Mouse (Mus musculus) heart, postnatal 25 days (tissue): ENCODE data around the gene Uqcr10. TPM values are rescaled to one million over a fixed set of nuclear protein-coding genes. Genes with fewer than 3 reads are reported as not detected.
"Not testable (repeated sequence)": the region's sequence is repeated elsewhere in the genome, so short reads cannot be mapped to it uniquely, and the experiment has no call there.

Experiments
- DNase-seq: peaks from one replicate; pipeline ENCODE4 v3.0.0; 2022; ENCODE audit warnings: low spot score
- intact Hi-C: fragments of 180-260 bp; cut with DNase I; formaldehyde crosslinking; loops from one replicate; pipeline ENCODE4 v1.15.1; 2025
- total RNA-seq, 2 experiments: library from RNA; stranded (reverse); gene quantifications; 2 replicates each; pipeline ENCODE4 v1.2.3; 2021

The Uqcr10 gene
- total RNA-seq, 2 experiments from 2014 or later, result 1,536 to 1,541 TPM

DNA sequence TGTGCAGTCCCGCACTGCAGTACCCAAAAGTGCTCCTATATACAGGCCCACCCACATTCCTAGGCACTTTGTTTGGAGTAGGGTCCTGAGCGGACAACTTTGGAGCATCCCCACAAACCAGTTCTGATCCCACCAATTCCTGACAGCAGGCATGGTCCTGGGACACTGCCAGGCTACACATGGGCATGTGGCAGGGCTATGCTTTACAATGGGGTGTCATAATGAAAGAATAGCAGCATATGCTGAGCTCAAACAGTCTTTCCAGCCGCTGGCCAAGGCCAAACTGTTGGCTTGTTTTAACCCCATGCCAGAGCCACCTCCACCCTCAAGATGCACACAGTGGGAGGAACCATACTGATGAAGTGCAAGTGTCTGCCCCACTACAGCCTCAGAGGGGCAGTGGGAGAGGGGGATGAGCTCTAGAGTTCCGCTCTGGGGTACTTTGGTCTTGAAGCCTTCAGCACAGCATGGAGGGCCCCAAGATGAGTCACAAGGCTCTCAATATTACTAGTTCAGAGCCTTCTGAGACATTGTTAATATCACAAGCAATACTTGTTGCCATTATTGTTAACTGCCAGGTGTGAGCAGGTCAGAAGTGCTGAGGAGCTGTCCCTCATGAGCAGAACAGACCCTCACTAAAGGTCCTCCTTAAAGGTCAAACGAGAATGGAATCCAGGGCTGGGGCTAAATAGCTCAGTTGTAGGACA lies 12.5 kb upstream of the Uqcr10 start:
- intact Hi-C loops, result no loop called here
- no peak for DNase-seq

DNA sequence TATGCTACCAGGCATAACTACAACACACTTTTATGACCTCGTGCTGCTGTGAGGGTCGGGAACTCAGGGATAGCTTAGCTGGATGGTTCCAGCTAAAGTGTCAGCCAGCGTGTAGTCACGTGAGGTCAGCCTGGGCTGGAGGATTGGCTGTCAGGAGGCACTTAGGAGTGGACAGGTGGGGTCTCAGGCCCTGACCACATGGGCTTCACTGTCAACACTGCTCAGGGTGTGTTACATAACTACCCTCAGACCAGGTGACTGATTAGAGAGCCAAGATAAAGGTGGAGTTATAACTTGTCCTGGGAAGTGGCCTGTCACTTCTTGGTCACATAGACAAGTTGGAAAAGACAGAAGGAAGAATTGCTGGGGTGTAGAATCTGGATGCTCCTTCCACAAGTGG lies 11.5 kb upstream of the Uqcr10 start:
- no peak for DNase-seq
- intact Hi-C loops, result no loop called here

DNA sequence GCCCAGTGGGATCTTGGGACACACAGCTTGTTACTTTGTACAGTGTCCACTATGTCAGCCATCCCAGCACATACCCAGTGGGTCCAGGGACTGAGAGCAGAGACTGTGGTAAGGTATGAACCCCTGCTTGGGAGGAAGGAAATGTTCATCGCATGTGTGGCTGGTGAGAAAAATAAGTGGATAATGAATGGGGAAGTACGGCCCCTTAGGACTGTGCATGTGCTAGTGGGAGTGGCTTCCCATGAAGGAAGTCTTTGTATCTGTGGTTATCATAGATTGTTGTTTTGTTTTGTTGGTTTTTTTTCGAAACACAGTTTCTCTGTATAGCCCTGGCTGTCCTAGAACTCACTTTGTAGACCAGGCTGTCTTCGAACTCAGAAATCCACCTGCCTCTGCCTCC lies 10.6 kb upstream of the Uqcr10 start:
- intact Hi-C loops, result no loop called here
- no peak for DNase-seq

DNA sequence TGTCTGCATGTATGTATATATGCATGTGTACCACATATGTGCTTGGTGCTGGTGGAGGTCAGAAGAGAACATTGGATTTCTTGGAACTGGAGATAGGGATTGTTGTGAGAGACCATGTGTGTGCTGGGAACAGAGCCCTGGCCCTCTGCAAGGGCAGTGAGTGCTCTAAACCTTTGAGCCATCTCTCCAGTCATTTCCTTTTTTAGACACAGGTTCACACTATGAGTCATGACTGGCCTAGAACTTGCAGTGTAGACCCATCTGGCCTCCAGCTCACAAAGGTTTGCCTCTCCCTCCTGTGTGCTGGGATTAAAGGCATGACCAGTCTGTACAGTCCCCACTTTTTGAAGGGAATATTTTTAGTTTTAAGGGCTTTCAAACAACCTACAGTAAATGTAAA lies 8.7 kb upstream of the Uqcr10 start:
- DNase-seq, result no peak
- intact Hi-C loops, result no loop called here

DNA sequence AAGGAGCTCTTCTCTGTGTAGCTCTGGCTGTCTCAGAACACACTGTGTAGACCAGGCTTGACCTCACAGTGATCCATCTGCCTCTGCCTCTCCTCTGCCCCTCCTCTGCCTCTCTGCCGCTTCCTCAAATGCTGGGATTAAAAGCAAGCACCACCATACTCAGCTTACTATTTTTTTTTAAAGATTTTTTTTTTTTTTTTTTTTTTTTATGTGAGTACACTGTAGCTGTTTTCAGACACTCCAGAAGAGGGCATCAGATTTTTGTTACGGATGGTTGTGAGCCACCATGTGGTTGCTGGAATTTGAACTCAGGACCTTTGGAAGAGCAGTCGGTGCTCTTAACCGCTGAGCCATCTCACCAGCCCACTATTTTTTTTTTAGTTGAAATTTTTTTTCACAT lies 6.0 kb upstream of the Uqcr10 start:
- intact Hi-C loops, DNase-seq: not testable (repeated sequence)

DNA sequence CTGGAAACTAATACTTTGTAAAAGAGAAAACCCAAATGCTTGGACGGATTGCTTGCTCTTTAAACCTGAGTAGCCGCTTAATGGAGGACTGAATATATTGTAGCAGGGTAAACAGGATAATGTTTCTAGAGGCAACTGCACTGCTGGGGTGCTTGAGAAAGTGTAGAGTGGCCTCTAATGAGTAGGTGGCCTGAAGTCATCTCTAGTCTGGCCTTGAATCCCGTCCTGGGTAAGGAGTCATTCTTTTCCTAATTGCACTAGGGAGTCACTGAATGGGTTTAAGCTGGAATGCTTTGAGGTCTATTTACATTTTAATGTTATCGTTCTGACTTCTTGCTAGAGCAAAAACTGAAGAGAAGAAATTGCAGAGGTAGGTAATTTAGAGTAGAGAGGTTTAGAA lies 1.0 kb upstream of the Uqcr10 start:
- DNase-seq, result no peak
- intact Hi-C loops, result no loop called here

DNA sequence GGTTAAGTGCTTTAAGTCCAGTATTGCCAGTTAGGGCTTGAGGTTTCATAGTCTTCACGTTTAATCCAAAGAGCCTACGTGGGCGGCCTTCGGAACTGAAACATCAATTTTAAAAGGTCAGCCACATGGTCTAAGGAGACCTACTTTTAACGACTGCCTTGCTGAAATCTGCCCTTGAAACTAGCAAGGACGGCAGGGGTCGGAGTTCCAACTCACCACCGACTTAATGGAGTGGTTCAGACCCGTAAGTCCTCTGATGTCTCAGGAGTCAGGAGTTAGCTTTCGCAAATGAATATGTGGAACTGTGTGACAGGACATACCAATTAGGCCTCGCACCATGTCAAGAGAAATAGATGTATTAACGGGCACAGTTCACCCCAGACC lies 462 bp downstream of the Uqcr10 start:
- no peak for DNase-seq
- intact Hi-C loops, result no loop called here

DNA sequence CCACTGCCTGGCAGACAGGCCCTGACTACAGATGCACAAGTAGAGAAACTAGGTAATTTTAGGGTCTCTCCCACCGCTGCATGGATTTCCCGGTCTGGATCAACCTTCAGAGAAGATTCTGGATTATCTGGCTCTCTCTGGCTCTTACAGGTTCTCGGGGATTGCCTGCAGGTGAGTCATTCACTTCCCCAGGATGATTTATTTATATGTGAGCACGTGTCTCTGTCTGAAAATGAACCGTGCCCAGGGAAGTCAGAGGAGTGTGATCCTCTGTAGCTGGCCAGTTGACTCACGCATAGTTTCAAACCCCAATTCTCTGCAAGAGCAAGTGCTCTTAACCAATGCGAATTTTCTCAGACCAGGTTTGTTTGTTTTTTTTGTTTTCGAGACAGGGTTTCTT lies 3.4 kb downstream of the Uqcr10 start:
- intact Hi-C loops, result no loop called here
- DNase-seq, result no peak

DNA sequence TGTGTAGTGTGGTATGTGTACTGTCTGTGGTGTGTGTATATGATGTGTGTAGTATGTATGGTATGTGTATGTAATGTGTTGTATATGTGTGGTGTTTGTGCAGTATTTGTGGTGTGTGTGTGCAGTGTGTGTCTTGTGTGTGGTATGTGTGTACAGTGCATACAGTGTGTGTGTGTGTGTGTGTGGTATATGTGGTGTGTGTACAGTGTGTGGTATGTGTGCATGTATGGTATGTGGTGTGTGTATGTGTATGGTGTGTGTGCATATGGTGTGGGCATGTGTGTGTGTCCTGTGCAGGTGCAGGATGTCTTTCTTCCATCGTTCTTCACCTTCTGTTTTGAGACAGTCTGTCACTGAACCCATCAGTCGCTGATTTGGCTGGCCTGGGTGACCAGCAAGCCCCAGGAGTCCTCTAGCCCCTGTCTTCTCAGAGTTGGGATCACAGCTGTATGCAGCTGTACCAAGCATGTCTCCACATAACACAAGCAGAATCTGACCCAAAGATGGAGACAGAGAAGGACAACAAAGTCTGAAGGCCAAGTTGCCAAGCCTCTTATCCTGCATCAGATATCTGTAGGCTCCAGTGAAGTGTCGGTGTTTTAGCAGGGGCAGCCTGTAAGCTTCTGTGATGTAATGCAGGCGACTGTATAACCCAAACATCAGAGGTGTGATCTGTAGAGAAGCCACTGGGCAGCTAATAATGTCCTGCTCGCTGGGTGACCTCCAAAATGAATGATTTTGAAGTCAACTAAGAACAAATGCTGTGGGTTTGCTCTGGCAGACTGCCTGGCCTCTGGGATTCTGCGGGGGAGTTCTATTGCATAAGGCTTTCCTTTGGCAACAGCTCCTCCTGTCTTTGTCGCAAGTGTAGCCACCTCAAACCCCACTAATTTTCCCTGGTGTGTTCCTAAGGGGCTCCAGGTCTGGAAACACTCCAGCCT lies 6.8 kb downstream of the Uqcr10 start:
- intact Hi-C loops, result no loop called here
- peak; percentile 59 for DNase-seq

DNA sequence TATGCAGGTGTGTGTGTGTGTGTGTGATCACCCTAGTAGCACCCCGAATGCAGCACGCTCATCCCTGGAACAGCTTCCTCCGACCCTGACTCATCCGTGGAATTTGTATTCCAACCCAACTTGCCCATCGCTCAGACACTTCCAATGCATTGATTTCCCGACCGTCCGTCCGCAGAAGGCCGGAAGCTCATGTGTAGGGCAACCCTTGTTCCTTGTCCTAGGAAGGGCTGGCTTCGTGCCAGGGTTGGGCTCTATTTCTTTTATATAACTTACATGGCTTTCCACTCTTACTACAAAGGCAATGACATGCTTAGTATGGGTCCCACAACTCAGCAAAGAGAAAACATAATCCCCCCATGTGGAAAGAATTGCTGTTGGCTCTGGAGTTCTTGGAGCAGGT lies 12.0 kb downstream of the Uqcr10 start:
- intact Hi-C loops, result no loop called here
- DNase-seq, result no peak

DNA sequence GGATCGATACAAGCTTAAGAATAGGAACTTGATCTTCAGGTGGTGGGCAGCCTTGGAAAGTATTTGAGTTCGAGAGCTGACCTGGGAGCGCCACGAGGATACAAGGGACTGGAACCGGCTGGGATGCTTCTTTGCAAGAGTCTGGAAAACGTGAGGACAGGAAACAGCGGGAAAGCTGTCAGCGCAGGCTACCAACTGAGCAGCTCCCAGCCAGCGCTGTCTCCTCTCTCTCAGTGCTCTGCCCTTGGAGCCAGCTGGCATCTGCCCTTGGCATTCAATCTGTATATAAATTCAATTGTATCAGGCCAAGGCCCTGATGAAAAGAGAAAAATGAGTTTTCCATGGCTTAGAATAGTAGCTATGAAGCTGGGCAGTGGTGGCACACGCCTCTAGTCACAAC lies 12.9 kb downstream of the Uqcr10 start:
- no peak for DNase-seq

DNA sequence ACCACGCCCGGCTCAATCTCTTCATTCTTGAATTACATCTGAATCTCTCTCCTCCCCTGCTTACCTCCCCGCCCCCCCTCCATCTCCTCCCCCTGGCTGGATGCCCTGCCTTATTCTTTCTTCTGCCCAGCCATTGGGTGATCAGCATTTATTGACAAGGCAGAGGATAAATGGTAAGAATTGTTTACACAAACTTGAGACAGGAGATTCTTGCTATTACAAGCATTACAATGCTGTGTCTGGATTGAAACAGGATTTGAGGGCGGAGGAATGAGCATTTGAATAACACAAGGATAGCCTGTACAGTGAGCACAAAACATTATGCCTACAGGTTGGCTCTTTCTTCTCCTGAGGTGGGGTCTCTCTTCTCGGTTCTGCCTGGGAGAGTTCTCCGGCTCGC lies 13.8 kb downstream of the Uqcr10 start:
- intact Hi-C loops, result no loop called here
- DNase-seq, result no peak

More for the DNA sequence above, 12.9 kb downstream of the Uqcr10 start:
- intact Hi-C loops, result no loop called here

DNA sequence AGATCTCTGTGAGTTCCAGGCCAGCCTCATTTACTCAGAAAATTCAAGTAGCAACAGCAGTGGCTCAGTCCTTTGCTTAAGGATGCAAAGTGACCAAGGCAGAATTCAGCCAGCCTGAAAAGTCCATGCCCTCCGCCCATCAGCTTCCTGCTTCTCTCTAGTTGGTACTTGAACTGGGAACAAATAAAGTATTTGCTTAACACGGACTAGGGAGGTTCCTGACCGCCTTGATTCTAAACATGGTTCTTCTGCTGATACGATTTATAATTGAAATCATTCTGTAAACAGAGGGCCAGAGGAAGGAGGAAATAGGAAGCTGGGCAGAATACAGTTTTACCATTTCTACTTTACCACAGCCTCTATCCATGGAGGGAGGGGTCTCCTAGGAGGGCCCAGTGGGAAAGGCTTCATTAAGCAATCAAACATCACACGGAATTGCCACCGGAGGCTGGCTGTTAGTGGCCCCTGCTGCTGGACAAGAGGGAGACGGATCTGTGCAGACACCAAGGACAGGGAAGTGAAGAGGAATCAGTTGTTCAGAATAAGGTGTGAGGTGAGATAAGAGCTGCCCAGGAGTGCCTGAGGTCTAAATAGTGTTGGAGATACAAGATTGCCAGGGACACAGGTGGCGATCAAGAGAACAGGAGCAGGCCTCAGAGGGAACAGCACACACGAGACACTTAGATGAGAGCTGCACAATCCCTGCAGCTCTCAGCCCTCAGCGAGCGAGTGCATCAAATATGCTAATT lies 15.3 kb downstream of the Uqcr10 start:
- no peak for DNase-seq
- intact Hi-C loops, result no loop called here

DNA sequence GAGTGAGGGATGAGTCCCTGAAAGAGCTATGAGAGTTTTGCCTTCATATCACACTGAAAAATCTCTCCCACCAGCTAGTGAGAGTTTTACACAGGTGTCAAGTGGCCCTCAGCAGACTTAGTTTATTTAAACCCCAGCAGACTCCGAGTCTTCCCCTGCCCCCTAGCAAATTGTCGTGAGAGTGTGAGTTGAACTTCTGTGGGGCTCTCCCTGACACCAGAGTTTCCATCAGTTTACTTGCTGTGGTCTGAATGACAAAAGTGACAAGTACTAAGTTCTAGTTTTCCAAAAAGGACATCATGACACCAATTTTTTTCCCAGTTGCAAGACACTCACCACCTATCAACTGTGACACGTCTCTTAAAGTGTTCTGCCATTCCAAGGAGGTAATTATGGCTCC lies 16.3 kb downstream of the Uqcr10 start:
- intact Hi-C loops, result no loop called here
- DNase-seq, result no peak

DNA sequence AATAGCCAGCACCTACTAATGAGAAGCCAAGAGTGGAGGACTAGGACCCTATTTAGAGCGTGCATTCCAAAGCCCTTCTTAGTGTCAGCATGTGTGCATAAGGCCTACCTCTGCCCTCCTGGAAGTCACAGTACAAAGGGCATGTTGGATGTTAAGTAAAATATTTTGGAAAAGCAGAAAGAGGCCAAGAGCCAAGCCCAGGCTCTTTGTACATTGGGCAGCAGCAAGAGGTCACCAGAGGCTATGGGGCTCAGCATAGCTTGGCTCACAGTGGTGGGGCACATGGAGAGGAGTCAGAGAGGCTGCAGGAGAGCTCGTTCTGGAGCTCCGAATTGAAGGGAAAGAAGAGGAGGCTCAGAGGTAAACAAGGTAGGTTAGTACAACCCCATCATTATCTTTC lies 17.1 kb downstream of the Uqcr10 start:
- intact Hi-C loops, result no loop called here
- DNase-seq, result no peak

DNA sequence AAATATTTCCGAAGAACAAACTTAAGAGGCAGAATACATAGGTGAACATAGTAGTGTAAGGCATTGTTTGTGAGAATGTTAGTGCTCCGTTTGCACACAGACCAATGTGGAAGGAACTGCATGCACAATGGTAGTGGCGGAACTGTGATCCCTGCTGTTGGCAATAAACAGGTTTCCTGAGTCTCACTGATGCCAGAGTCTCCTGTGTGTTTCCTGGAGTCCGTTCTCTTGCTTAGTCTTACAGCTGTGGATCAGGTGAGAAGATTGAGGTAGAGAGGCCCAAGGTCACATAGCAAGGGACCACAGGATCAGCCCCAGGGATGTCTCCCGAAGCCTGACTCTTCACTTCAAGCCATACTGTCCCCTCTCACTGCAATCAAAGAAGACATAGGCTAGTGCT lies 18.6 kb downstream of the Uqcr10 start:
- DNase-seq, result no peak
- intact Hi-C loops, result no loop called here

DNA sequence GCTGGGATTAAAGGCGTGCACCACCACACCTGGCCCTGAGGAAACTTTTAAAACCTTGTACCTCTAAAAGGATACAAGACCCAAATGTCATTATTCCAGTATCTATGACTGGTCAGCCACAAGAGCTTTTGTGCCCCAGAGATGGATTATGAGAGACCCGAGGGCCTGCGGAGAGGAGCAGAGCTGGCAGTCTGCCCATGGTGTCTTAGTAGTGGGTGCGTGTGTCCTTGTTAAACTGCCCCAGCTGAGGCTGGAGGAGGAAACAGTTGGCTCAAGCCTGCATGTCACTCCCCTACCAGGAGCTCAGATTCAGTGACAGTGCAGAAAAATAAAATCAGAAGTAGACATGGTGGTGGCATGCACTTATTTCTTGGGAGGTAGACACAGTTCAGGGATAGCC lies 19.1 kb downstream of the Uqcr10 start:
- DNase-seq, result no peak
- intact Hi-C loops, result no loop called here

DNA sequence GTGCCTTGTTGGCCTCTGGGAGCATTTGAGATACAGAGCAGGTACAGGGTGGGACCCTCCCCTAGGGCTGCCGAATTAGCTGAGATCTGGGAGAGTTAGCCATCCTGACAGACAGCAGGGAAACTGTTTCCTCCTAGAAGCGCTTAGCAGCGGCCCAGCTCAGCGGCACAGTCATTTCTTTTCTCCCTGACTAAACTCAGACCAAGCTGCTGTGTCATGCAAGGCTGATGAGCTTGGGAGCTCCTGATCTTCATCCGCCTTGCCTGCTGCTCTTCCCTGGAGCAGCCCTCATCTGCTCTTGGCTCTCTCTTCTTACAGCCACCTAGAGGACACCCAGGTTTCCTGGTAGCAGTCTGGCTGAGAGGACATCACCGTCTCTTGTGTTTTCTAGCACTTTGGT lies 20.0 kb downstream of the Uqcr10 start:
- intact Hi-C loops, result no loop called here
- no peak for DNase-seq

DNA sequence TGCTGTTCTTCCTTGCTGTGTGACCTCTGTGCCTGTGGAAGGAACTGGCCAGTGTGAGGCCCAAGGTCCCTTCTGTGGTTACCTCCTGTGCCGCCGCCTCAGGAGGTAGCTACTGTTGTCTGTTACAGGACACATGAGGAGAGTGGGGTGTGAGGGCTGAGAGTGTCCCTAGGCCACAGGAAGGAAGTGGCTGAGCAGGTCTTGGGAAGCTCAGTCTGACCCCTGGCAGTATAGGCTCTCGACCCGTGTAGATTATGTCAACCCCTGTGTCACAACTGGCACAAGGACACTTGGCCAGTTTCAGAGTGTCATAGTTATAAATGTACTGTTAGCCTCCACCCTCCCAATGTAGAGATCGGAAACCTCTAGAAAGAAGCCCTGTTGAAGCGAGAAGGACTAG lies 20.6 kb downstream of the Uqcr10 start:
- intact Hi-C loops, result no loop called here
- no peak for DNase-seq

DNA sequence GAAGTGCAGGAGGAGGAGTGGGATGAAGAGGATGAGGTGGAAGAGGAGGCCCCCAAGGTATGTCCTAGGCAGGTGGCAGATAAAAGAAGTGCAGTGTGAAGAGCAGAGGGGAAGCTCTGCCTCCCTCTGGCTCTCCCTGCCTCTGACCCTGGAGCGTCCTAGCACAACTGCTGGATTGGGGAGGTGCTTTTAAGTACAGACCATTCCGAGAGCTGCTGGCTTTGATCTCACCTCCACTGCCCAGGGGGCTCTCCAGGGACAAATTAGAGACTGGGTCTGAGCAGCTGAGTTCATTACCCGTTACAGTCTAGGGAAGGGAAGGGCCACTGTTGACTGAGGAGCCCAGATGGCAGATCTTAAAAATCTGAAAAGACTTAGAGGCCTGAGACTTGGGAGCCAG lies 24.0 kb downstream of the Uqcr10 start:
- intact Hi-C loops, result no loop called here

DNA sequence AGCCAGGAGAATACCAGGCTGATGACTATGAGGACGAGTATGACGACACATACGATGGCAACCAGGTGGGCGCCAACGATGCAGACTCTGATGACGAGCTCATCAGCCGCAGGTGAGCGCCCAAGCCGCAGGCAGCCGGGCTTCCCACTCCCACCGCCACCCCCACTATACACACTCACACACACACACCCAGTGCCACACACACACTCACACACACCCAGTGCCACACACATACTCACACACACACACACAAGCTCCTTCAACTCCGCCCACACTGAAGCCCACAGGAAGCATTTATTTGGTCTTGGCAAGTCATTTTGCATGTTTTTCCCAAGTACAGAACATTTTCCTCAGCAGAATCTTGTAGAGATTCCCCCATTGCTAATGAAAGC lies 24.7 kb downstream of the Uqcr10 start:
- DNase-seq, result no peak
- intact Hi-C loops, result no loop called here

More for the DNA sequence above, 24.0 kb downstream of the Uqcr10 start:
- DNase-seq, result no peak
